Mouse (Mus musculus) kidney, adult 18-20 months (tissue): ENCODE results near the gene Cstad.
A peak's percentile ranks its signal among the peaks of the same experiment; 100 is the strongest.

Experiments
- DNase-seq: peaks from one replicate; pipeline ENCODE4 v3.0.0; 2021

The Cstad gene

DNA sequence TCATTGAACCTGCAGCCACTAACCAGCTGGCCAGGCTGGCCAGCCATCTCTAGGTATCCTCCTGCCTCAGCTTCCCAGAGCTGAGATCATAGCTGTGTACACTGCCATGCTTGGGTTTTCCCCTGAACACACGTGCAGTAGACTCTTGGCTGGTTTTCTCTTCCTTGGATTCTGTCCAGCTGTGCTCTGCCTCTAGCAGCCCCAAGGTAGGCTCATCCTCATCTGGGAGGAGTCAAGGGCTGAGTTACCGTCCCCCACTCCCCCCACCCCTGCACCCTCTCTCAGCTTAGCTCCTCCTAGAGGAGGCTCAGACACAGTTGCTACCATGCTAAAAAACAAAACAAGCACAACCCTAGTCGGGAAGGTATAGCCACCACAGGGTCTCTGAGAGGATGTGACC, 4.8 kb downstream of the Cstad start:
- no peak for DNase-seq

DNA sequence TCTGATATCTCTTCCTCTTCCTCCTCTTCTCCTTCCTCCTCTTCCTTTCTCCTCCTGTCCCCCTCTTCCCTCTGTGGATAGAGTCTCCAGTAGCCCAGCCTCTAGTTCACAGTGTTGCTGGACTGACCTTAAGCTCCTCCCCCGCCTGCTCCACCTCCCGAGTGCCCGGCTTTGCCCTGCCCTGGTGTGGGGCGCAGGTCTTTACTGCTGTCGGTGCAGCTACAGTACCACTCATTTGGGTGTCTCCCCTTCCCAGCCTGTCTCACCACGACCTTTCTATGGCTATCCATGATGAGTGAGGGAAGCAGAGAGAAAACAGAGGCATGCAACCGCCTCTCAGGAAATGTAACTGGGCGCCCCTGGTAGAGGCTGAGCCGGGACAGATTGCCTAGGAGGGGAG, 5.5 kb downstream of the Cstad start:
- DNase-seq, result peak; percentile 70

GRCm38 (mm10) chr2:30600965-30601841, 6.4 kb downstream of the Cstad start:
- DNase-seq, result peak; percentile 60

- no peak for DNase-seq
Measured at GRCm38 (mm10) chr2:30602451-30602850, 7.6 kb downstream of the Cstad start.

GRCm38 (mm10) chr2:30603731-30604130, 8.9 kb downstream of the Cstad start:
- DNase-seq, result no peak

- DNase-seq, result peak; percentile 40
Measured at GRCm38 (mm10) chr2:30604880-30605761, 10.3 kb downstream of the Cstad start.

DNA sequence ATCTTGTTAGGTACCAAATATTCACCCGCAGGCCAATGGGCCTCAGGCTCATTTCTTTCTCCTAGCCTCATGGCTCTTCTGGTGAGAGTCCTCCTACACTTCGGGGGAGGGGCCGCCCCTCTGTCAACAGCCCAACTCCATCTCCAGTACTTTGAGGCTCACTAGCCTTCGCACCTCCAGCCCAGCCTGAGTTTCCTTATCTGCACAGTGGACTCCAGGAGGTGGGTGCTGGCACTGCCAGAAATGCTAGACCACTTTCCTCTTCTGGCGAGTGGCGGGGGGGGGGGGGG, 10.9 kb downstream of the Cstad start:
- DNase-seq, result no peak

DNA sequence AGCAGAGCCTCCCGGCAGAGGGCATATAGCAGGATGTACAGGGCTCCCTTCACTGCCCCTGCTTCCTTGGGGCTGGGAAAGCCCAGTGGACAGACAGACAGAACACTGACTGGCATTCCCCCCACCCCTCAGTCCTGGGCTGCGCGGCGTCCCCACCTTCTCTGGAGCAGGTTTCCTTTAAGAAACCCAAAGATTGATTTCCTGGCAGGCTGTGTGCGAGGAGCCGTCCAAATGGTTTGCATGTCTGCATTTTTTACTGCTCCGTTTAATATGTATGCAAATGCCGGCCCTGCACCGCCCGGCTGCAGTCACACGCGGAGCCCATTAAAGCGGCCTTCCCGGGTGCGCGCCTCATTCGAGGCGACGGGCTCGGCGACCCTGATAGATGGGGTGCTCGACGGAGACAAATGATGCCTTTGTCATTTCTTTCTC, 11.8 kb downstream of the Cstad start:
- peak; percentile 57 for DNase-seq

DNA sequence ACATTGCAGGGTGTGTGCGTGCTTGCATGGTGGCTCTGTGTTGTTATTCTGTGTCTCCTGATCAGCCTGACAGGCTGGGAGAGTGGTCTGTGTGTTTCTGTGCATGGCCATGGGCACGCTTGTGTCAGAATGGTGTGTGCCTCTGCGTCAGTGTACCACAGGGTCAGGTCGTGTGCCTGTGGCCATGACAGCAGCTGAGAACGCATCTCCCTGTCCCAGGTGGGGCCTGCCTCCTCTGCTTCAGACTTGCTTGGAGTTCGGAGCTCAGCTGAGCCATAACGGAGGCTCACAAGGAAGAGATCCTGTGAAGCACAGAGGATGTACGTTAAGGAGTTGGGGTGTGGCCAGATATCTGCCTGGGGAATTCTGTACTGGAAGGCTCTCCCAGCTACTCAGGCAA, 13.1 kb downstream of the Cstad start:
- no peak for DNase-seq

DNA sequence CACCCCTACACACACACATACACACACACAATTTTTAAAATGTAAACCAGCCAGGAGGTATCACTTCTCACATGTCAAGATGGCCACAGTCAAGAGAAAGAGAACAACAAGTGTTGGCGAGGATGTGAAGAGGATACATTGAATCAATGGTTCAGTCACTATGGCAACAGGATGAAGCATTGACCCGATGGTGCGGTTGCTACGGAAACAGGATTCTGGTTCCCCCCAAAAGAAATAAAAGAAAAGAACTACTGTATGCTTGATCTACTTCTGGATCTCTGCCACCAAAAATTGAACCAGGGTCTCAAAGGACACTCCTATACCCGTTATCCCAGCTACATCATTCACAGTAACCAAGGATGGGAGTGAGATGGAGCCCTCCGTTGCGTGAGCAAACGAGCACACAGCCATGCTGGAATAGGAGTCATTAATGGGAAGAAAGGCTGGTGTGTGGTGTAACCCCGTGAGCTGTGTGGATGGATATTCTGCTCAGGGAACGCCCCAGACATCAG, 13.9 kb downstream of the Cstad start:
- DNase-seq, result no peak

GRCm38 (mm10) chr2:30613574-30613973, 18.7 kb downstream of the Cstad start:
- peak; percentile 67 for DNase-seq

- no peak for DNase-seq
Measured at GRCm38 (mm10) chr2:30614151-30614923, 19.5 kb downstream of the Cstad start.

DNA sequence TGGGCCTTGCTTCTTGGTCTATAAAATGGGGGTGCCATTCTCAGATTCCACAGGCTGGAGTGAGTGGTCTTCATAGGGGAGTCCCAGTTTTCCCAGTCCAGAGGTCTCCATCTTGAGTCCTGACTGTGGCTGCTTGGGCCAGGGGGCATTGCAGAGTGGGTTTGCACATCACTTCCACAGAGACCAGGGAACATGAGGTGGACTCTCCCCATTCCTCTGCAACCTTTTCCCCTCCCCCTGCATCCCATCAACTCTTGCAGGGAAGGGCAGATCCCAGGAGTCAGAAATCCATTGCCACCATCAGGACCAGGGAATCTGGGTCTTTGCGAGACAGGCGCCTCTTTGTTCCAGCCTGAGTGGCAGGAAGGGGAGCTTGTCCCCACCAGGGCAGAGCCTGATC, 21.0 kb downstream of the Cstad start:
- DNase-seq, result no peak

GRCm38 (mm10) chr2:30616464-30616863, 21.6 kb downstream of the Cstad start:
- DNase-seq, result no peak

- peak; percentile 80 for DNase-seq
Measured at GRCm38 (mm10) chr2:30618487-30619248, 23.8 kb downstream of the Cstad start.

DNA sequence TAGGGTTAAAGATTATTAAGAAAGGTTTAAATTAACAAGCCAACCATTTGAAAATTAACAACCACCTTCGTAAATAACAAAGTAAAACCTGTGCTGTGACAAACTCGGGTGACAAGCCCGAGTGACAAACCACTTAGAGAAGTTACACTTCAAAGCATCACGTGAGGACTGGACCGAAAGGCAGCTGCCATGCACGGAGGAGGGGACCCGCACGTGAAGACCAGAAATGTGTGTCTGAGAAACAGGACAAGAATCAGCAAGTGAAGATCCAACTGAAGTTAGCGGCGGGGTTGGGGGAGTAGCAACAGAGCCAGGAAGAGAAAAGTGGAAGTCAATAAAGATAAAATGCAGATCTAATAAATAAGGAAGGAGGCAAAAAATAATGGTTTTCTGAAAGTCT, 29.0 kb downstream of the Cstad start:
- peak; percentile 31 for DNase-seq

- DNase-seq, result no peak
Measured at GRCm38 (mm10) chr2:30625296-30625826, 30.5 kb downstream of the Cstad start.

DNA sequence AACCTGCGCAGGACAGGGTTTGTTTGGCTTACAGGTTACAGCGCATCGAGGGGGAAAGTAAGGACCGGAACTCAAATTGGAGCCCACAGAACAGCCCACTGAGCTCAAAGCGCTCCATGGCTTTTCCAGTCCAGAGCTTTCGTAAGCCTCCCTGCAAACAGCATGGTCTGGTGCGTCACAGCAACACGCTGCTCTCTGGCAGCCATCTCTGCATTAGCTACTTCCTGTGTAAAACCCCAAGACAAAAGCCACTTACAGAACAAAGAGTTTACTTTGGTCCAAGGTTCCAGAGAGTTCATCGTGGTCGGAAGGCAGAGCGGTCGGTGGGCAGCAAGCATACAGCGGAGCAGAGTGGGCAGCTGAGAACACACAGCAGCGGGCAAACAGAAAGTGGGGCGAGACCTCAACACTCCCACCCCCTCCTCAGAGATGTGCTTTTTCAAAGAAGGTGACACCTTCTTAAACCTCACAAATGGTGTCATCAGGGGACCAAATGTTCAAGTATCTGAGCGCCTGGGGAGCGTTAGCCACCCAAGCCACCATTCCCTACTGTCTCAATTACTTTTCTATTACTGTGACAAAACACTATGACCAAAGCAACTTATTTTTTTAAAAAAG, 31.3 kb downstream of the Cstad start:
- DNase-seq, result no peak

DNA sequence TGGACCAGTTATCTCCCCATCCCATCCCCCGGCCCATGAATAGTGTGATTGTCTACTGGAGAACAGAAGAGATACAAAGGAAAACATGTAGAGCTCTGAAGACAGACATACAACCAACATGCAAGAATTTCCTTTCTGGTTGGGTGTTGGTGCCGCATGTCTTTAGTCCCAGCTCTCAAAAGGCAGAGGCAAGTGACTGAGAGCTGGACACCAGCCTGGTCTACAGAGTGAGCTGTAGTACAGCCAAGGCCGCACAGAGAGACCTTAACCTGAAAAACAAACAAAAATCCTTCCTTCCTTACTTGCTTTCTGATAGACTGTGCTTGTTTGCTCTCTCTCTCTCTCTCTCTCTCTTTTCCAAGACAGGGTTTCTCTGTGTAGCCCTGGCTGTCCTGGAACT, 32.5 kb downstream of the Cstad start:
- no peak for DNase-seq

DNA sequence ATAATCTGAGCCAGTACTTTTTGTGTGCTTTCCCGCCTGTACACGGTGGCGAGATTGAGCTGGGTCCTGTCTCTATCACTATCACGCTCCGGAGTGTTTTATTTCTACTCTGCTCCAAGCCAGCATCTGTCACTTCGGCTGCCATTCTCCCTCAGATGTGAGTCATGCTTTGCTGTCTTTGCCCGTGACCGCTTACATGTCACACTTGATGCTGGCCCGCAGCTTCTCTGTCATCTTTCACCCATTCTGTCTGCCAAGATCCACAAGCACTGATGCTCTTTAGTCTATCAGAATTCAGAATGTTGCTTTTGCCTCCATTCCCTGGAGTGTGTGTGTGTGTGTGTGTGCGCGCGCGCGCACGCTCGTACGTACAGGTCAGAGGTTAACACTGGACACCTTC, 33.5 kb downstream of the Cstad start:
- no peak for DNase-seq

GRCm38 (mm10) chr2:30629038-30629761, 34.4 kb downstream of the Cstad start:
- DNase-seq, result no peak
